Mouse (Mus musculus): ENCODE measurements around the gene Kansl1.
"Not testable (repeated sequence)": the region's sequence is repeated elsewhere in the genome, so short reads cannot be mapped to it uniquely, and the experiment has no call there.

Gene Kansl1

DNA sequence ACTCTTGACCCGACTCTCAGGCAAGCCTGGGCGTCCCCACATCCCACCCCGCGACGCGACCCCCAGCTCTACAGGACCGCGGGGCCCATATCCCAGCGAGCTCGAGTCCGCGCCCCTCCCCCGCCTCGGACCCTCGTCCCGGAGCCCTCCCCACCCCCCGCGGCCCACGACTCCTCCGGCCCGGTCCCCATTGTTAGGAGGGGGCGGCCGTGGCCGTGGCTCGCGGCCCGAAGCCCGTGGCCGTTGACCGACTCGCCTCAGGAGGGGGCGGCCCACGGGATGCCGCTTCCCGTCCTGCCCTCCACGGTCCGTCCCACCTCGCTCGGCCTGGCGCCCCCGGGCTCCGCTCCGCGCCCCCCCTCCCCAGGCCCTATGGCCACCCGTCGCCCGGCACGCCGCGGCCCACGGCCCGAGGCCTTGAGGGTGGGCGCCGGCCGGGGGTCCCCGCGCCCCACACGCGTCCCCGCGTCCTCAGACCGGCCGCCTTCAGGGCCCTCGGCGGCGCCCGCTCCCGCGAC lies at the start of gene Kansl1:
Gene Kansl1 (minus strand): TSS at position 111 of the 518 bp plus-strand sequence.
- peak; percentile 32 to 69 for DNase-seq

GRCm38 (mm10) chr11:104512436-104512835 lies 43.8 kb upstream of the Kansl1 start:
- no peak for DNase-seq

- DNase-seq, result peak in 1 of 2 experiments; percentile 38
These were observed 41.9 kb upstream of the Kansl1 start for GRCm38 (mm10) chr11:104510606-104511005.

DNA sequence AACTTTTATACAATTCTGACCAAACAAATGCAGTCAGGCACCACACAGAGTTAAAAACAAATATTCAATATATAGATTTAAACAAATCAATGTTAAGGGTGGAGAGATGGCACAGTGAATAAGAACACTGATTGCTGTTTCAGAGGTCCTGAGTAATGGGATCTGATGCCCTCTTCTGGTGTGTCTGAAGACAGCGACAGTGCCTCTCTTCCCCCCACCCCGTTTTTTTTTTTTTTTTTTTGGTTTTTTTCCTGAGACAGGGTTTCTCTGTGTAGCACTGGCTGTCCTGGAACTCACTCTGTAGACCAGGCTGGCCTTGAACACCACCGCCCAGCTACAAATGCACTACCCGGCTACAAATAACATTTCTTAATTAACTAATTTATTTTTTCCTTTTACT lies 39.8 kb upstream of the Kansl1 start:
- DNase-seq, result no peak

- no peak for DNase-seq
These were observed 19.6 kb upstream of the Kansl1 start for GRCm38 (mm10) chr11:104488292-104488691.

- no peak for DNase-seq
These were observed 13.3 kb upstream of the Kansl1 start for GRCm38 (mm10) chr11:104481971-104482370.

DNA sequence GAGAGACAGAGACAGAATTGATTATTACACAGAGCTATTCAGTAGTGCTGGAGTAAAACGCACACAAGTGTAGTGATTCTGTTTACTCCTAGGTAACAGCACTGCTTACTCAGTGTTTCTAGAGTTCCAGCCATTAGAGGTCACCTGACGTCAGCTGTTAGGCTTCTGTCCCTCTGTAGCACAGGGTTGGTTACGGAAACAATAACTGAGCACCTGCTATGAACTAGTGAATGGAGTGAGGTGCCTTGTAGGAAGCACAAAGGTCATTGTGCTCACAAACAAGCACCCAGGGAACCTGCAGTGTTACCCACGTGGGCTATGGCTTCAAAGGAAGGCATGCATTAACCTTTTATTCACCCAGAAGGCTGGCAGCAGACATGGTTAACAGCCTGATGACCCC lies 10.8 kb upstream of the Kansl1 start:
- no peak for DNase-seq

GRCm38 (mm10) chr11:104469371-104469835 lies 742 bp upstream of the Kansl1 start:
- peak; percentile 94 to 97 for DNase-seq

GRCm38 (mm10) chr11:104467698-104468097 lies 963 bp downstream of the Kansl1 start:
- DNase-seq, result no peak

- peak; percentile 45 to 87 for DNase-seq
These were observed 7.1 kb downstream of the Kansl1 start for GRCm38 (mm10) chr11:104461551-104461950.

DNA sequence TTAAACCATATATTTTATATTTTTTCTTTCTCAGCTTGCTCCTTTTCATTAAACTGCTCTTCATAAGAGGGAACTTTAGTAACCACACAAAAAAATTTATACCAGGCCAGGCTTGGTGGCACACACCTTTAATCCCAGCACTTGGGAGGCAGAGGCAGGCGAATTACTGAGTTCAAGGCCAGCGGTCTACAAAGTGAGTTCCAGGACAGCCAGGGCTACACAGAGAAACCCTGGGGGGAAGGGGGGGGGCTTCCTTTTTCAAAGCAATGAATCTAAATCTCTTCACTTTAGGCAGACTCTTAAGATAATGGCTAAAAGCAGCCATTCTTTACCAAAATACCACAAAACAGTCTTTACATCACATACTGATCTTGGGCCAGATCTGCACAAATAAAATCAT lies 9.0 kb downstream of the Kansl1 start:
- no peak for DNase-seq

- DNase-seq, result no peak
These were observed 10.2 kb downstream of the Kansl1 start for GRCm38 (mm10) chr11:104458507-104458906.

DNA sequence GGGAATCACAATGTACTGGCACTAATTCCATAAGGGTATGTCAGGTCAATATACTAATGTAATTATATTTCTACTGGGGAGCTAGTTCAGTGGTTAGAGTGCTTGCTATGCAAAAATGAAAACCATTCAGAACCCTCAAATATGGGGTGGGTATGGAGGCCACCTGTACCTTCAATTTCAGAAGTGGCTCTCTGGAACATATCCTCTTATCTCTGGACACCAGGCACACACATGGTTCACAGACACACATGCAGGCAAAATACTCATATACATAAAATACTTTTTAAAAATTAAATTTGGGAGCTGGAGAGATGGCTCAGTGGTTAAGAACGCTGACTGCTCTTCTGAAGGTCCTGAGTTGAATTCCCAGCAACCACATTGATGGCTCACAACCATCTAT lies 16.0 kb downstream of the Kansl1 start:
- DNase-seq, result no peak

GRCm38 (mm10) chr11:104451239-104451638 lies 17.4 kb downstream of the Kansl1 start:
- DNase-seq, result peak in 1 of 2 experiments; percentile 41

DNA sequence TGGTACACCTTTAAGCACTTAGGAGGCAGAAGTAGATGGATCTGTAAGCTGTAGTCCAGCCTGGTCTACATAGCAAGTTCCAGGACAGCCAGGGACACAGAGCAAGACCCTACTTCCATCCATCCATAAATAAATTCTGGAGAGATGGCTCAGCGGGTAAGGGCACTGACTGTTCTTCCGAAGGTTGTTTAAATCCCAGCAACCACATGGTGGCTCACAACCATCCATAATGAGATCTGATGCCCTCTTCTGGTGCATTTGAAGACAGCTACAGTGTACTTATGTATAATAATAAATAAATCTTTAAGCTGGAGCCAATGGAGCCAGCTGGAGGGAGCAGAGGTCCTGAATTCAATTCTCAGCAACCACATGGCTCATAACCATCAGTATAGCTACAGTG lies 20.2 kb downstream of the Kansl1 start:
- not testable (repeated sequence) for DNase-seq

GRCm38 (mm10) chr11:104445538-104445937 lies 23.1 kb downstream of the Kansl1 start:
- no peak for DNase-seq

- peak in 1 of 2 experiments; percentile 29 for DNase-seq
These were observed 23.6 kb downstream of the Kansl1 start for GRCm38 (mm10) chr11:104445044-104445443.

GRCm38 (mm10) chr11:104443359-104443758 lies 25.3 kb downstream of the Kansl1 start:
- no peak for DNase-seq

DNA sequence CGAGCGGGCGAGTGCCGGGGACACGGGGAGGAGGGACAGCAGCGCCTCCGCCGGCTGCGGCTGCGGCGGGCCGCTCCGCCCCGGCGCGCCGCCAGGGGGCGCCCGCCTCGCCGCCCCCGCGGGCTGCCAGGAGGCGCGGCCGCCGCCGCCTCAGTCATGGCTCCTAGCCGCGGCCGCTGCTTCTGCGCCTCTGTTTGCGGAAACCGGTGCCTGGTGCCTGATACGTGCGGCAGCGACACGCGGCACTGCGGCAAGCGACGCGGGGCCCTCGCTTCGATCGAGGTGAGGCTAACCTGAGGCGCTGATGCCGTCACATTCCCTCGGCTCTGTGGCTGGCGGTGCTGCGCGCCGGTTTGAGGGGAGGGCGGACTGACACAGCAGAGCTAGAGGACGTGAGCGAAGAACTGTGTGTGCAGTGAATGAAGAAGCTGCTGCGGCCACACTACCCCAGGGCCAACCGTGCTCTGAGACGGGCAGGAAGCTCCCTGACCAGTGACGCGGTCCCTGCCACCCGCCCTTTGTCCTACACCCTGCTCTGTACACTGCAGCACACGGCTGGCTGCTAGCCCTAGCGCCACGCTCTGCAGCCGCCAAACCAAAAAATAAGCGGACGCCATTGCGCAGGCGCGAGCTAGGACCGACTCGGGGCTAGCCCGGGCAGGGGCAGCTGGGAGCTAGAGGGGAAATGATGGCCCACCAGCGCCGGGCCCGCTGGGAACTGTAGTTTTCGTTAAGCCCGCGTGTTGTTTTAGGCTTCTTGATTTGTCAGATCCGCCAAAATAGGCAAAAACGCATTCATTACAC lies 26.1 kb downstream of the Kansl1 start:
- peak; percentile 92 to 96 for DNase-seq

DNA sequence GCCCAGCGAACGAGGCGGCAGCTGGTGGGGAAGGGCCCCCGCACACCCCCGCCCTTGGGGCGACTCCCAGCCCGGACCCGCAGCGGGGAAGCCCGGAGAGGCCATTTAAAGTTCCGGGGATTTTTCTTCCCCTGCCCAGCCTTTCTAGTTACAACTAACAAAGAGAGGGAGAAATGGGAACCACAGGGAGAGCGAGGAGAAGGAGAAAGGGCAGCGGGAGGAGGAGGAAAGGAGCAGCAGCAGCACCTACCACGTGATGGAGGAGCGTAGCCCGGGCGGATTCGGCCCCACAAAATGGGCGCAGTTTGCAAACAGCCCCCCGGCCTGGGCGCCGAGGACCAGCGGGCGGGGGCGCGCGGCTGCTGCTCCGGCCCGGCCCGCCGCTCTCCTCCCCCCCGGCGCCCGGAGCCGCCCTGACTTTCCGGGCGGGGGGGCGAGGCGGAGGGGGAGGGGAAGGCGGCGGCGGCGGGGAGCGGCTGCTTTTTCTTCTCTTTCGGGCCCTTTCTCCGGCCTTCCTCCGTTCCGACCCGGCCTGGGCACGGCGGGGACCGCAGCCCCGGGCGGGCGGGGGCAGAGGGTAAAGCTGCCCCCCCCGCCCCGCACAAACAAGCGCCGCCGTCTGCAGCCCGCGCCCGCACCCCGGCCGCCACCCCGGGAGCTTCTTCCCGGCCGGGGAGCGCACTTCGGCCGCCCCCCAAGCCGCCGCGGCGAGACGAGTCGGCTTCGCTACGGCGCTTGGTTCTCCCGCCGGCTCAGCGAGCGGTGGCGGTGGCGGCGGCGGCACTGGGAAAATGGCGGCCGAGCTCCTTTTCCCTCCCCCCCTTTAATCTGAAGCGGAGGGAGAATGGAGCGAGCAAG lies 27.0 kb downstream of the Kansl1 start:
- peak; percentile 85 to 90 for DNase-seq

- no peak for DNase-seq
These were observed 27.9 kb downstream of the Kansl1 start for GRCm38 (mm10) chr11:104440521-104441474.

- no peak for DNase-seq
These were observed 29.0 kb downstream of the Kansl1 start for GRCm38 (mm10) chr11:104439703-104440102.
